Mouse (Mus musculus): ENCODE measurements around the gene Spata31d1a. TPM values are rescaled to one million over a fixed set of nuclear protein-coding genes. Genes with fewer than 3 reads are reported as not detected.

Gene Spata31d1a
- polyA plus RNA-seq, 1 experiment from 2014 or later = 0.01 TPM

- no peaks in the 10 kb centered on the region for H3K27me3 ChIP-seq
- no peak for TF ChIP-seq CTCF (IDR thresholded peaks at IDR 0.05)
- ChIA-PET CTCF (interaction anchor here (1.1 to 2.0 kb wide), 3 partner anchors 8 to 47 kb away, joined by 3 to 8 read pairs (median 3); no protein-coding TSS in a partner anchor), POLR2A (interaction anchor here (1.1 kb wide), 1 partner anchor 94 kb away, joined by 4 read pairs; no protein-coding TSS in a partner anchor)
- ATAC-seq = no peak
- in situ Hi-C loops (cut with MboI; ENCODE audit: low pct_unique_long_range_greater_than_20kb) = no loop called here
- DNase-seq (ENCODE audit: low read depth, low spot score) = no peak
Measured at GRCm38 (mm10) chr13:59679908-59680307, 30.2 kb downstream of the Spata31d1a start.

GRCm38 (mm10) chr13:59679306-59679705, 30.8 kb downstream of the Spata31d1a start:
- no peaks in the 10 kb centered on the region for H3K27me3 ChIP-seq
- no peak for TF ChIP-seq CTCF (IDR thresholded peaks at IDR 0.05)
- ATAC-seq (no peak), DNase-seq (ENCODE audit: low read depth, low spot score) (no peak)
- ChIA-PET CTCF (interaction anchor here (2.0 kb wide), 1 partner anchor 9 kb away, joined by 8 read pairs; no protein-coding TSS in a partner anchor), POLR2A (interaction anchor here (0.6 kb wide), 1 partner anchor 28 kb away, joined by 4 read pairs; no protein-coding TSS in a partner anchor)
- in situ Hi-C loops (cut with MboI; ENCODE audit: low pct_unique_long_range_greater_than_20kb) = no loop called here

GRCm38 (mm10) chr13:59676316-59677229, 33.6 kb downstream of the Spata31d1a start:
- no peak for TF ChIP-seq CTCF (IDR thresholded peaks at IDR 0.05)
- POLR2A ChIA-PET = interaction anchor here (0.6 to 2.2 kb wide), 3 partner anchors 13 to 150 kb away, joined by 3 to 7 read pairs (median 4); no protein-coding TSS in a partner anchor
- DNase-seq (ENCODE audit: low read depth, low spot score) (no peak), ATAC-seq (no peak)
- CTCF ChIA-PET = interaction anchor here (1.7 to 2.3 kb wide), 2 partner anchors 13 to 52 kb away, joined by 4 to 6 read pairs; no protein-coding TSS in a partner anchor
- in situ Hi-C loops (cut with MboI; ENCODE audit: low pct_unique_long_range_greater_than_20kb) = no loop called here
- no peaks in the 10 kb centered on the region for H3K27me3 ChIP-seq

- ChIA-PET POLR2A (interaction anchor here (0.7 to 2.2 kb wide), 4 partner anchors 9 to 127 kb away, joined by 3 to 7 read pairs (median 3); no protein-coding TSS in a partner anchor), CTCF (interaction anchor here (1.7 to 2.3 kb wide), 2 partner anchors 12 to 53 kb away, joined by 4 to 6 read pairs; no protein-coding TSS in a partner anchor)
- no peak for TF ChIP-seq CTCF (IDR thresholded peaks at IDR 0.05)
- in situ Hi-C loops (cut with MboI; ENCODE audit: low pct_unique_long_range_greater_than_20kb) = no loop called here
- ATAC-seq (peak; percentile 73), DNase-seq (ENCODE audit: low read depth, low spot score) (peak; percentile 20)
- no peaks in the 10 kb centered on the region for H3K27me3 ChIP-seq
Measured at GRCm38 (mm10) chr13:59675151-59676011, 34.7 kb downstream of the Spata31d1a start, which contains the start of gene Golm1. TSS of gene Golm1 (minus strand) at chr13:59675811.

- H3K27me3 ChIP-seq = no peaks in the 10 kb centered on the region
- in situ Hi-C loops (cut with MboI; ENCODE audit: low pct_unique_long_range_greater_than_20kb) = no loop called here
- TF ChIP-seq CTCF (IDR thresholded peaks at IDR 0.05) = no peak
- DNase-seq (ENCODE audit: low read depth, low spot score) = peak; percentile 31
- ChIA-PET CTCF (interaction anchor here (1.7 to 2.3 kb wide), 2 partner anchors 12 to 54 kb away, joined by 4 to 6 read pairs; no protein-coding TSS in a partner anchor), POLR2A (interaction anchor here (1.0 to 2.2 kb wide), 3 partner anchors 8 to 126 kb away, joined by 3 to 7 read pairs (median 3); no protein-coding TSS in a partner anchor)
- ATAC-seq = peak; percentile 82
Measured at GRCm38 (mm10) chr13:59674761-59675150, 35.4 kb downstream of the Spata31d1a start.

GRCm38 (mm10) chr13:59674215-59674614, 35.9 kb downstream of the Spata31d1a start:
- POLR2A ChIA-PET = interaction anchor here (0.7 to 2.2 kb wide), 3 partner anchors 10 to 125 kb away, joined by 3 to 7 read pairs (median 3); no protein-coding TSS in a partner anchor
- in situ Hi-C loops (cut with MboI; ENCODE audit: low pct_unique_long_range_greater_than_20kb) = no loop called here
- no peaks in the 10 kb centered on the region for H3K27me3 ChIP-seq
- DNase-seq (ENCODE audit: low read depth, low spot score) = no peak
- ATAC-seq = no peak
- CTCF ChIA-PET = no interaction called here
- no peak for TF ChIP-seq CTCF (IDR thresholded peaks at IDR 0.05)

- H3K27me3 ChIP-seq = no peaks in the 10 kb centered on the region
- in situ Hi-C loops (cut with MboI; ENCODE audit: low pct_unique_long_range_greater_than_20kb) = no loop called here
- DNase-seq (ENCODE audit: low read depth, low spot score) = no peak
- CTCF ChIA-PET = no interaction called here
- TF ChIP-seq CTCF (IDR thresholded peaks at IDR 0.05) = no peak
- no peak for ATAC-seq
- POLR2A ChIA-PET = interaction anchor here (0.7 kb wide), 1 partner anchor 18 kb away, joined by 3 read pairs; no protein-coding TSS in a partner anchor
Measured at GRCm38 (mm10) chr13:59673597-59673996, 36.5 kb downstream of the Spata31d1a start.

GRCm38 (mm10) chr13:59672248-59672647, 37.9 kb downstream of the Spata31d1a start:
- ATAC-seq = no peak
- DNase-seq (ENCODE audit: low read depth, low spot score) = no peak
- in situ Hi-C loops (cut with MboI; ENCODE audit: low pct_unique_long_range_greater_than_20kb) = no loop called here
- no peaks in the 10 kb centered on the region for H3K27me3 ChIP-seq
- POLR2A ChIA-PET = interaction anchor here (0.7 kb wide), 1 partner anchor 24 kb away, joined by 3 read pairs; no protein-coding TSS in a partner anchor
- no peak for TF ChIP-seq CTCF (IDR thresholded peaks at IDR 0.05)
- CTCF ChIA-PET = no interaction called here

GRCm38 (mm10) chr13:59671521-59671920, 38.6 kb downstream of the Spata31d1a start:
- no peak for ATAC-seq

GRCm38 (mm10) chr13:59669946-59670345, 40.2 kb downstream of the Spata31d1a start:
- POLR2A ChIA-PET = no interaction called here
- CTCF ChIA-PET = no interaction called here
- in situ Hi-C loops (cut with MboI; ENCODE audit: low pct_unique_long_range_greater_than_20kb) = no loop called here

More at GRCm38 (mm10) chr13:59671521-59671920, 38.6 kb downstream of the Spata31d1a start:
- DNase-seq (ENCODE audit: low read depth, low spot score) = no peak
- ChIA-PET POLR2A (interaction anchor here (0.6 to 0.7 kb wide), 2 partner anchors 9 to 23 kb away, joined by 3 read pairs; no protein-coding TSS in a partner anchor), CTCF (no interaction called here)
- H3K27me3 ChIP-seq = no peaks in the 10 kb centered on the region
- no peak for TF ChIP-seq CTCF (IDR thresholded peaks at IDR 0.05)
- in situ Hi-C loops (cut with MboI; ENCODE audit: low pct_unique_long_range_greater_than_20kb) = no loop called here

More at GRCm38 (mm10) chr13:59669946-59670345, 40.2 kb downstream of the Spata31d1a start:
- no peak for TF ChIP-seq CTCF (IDR thresholded peaks at IDR 0.05)
- ATAC-seq (no peak), DNase-seq (ENCODE audit: low read depth, low spot score) (no peak)
- H3K27me3 ChIP-seq = no peaks in the 10 kb centered on the region
